Mouse (Mus musculus): ENCODE results near the gene Ang.

DNA sequence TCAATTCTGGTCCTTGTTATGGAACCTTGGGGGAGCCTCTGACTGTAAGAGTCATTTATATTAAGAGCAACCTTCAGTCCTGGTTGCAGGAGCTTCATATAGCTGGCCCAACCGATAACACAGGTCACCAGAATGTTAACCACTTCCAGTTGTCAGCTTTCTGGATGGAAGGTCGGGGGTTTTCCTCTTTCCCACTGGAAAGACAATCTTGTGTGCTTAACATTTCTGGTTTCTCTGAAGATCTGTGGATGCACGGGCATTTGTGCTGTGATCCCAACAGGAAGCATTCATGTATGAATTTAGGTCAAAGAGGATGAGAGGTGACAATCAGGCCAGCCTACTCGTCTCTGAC, 38.6 kb downstream of the Ang start:
- no peak for TF ChIP-seq POLR2A (IDR thresholded peaks at IDR 0.05; ENCODE audit: borderline replicate concordance, insufficient read depth, low read length)
- no peak for TF ChIP-seq CTCF (IDR thresholded peaks at IDR 0.05; ENCODE audit: borderline replicate concordance, insufficient read depth, low read depth, low read length)

Measured in cerebellum, adult 2 months (tissue).